Mouse (Mus musculus): ENCODE data around the gene Tor1aip2.

The Tor1aip2 gene

DNA sequence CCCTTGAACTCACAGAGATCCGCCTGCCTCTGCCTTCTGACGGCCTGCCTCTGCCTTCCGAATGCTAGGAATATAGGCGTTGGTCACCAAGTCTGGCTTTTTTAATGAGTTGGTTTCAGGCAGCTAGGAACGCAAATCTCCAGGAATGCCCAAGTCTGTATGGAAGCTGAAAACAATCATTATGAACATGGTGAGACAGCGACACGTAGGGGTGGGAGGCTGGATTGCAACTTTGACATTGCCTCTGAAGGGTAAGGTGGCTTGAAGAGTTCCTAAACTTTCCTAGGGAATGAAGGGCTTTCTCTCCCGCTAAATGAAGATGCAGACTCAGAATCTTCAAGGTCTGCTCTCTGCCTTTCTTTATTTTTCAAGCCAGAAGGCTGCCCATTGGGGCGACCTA lies 75.9 kb downstream of the Tor1aip2 start:
- no peak for DNase-seq (ENCODE audit: low read depth, low spot score)

DNA sequence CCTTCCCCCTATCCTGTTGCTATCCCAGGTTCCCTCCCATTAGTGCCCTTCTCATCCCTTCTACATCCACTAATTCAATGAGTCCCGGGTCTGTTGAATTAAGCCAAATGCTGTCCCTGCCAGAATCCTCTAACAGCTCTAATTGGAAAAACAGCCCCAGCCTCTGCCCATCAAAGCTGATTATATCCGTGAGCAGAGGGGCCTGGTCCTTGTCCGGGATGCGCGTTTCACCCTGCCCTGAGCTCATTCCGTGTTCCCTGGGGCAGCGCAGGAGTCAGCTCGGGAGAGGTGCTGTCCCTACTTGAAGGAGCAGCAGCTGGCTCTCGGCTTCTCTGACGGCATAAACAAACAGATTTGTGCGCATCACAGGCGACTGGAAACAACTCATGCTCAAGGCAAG lies 76.5 kb downstream of the Tor1aip2 start:
- DNase-seq (ENCODE audit: low read depth, low spot score), result no peak

DNA sequence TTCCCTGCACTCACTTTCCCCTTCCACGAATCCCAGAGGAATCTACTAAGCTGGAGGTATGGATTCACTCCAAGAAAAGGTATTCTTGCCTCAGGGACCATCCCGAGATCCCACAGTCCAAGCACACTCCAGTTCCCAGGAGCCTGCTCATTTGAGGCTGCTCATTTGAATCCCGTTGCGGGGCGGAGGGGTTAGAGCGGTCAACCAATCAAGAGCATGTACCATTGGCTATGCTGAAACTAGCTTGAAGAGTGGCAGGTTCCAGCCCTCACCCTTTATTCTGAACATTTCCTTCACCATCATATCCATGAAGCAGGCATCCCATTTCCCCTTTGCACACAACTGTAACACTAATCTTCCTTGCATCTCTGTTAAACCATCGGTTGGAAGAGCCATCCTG lies 76.9 kb downstream of the Tor1aip2 start:
- DNase-seq (ENCODE audit: low read depth, low spot score), result no peak

DNA sequence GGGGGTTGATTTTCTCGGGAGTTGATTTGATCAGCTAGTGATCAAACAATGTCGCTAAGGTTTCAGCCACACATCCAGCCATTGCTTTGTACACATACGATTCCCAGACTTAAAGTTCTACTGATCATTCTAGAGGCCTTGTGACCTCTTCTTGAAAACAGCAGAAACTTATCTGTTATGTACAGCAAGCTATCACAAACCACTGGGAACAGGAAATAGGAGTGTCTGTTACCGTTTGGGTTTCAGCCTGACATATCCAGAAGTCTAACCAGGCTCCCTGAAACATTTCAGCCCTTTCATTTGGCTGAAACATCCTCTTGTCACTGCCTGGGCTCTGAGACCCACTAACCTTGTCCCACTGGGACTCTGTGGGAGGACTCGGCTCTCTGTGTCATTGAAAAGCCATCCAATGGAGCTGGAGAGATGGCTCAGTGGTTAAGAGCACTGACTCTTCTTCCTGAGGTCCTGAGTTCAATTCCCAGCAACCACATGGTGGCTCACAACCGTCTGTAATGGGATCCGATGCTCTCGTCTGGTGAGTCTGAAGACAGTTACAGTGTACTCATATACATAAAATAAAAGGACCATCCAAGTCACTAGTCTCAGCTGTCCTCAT lies 78.8 kb downstream of the Tor1aip2 start:
- DNase-seq (ENCODE audit: low read depth, low spot score), result no peak

DNA sequence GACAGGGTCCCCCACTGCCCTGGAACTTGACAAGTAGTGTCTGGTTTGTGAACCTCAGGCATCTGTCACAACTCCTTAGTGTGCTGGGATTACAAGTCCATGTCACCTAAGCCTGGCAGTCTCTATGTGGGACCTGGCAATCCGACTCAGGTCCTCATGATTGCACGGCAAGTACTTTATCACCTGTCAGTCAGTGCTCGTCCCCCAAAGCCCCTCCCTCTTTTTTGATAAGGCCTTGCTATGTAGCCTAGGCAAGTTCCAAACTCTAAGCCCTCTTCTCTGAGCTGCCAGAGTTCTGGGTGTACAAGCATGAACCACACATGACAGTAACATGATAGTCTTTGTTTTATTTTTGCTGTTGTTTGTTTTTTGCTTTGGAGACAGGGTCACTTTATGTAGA lies 81.6 kb downstream of the Tor1aip2 start:
- no peak for DNase-seq (ENCODE audit: low read depth, low spot score)
